Mouse (Mus musculus) megakaryocyte, embryonic 14.5 days (primary cell): ENCODE measurements around the gene Rspry1.

Experiments used
- FLI1 ChIP-seq: IDR thresholded peaks from 2 replicates; pipeline ENCODE4 v1.6.1; 2012; ENCODE audit warnings: low read length, inconsistent platforms, mixed read lengths
- GATA1 ChIP-seq: IDR thresholded peaks from 3 replicates; pipeline ENCODE4 v1.6.1; 2012; ENCODE audit warnings: mixed read lengths, low read length, inconsistent platforms, borderline replicate concordance

DNA sequence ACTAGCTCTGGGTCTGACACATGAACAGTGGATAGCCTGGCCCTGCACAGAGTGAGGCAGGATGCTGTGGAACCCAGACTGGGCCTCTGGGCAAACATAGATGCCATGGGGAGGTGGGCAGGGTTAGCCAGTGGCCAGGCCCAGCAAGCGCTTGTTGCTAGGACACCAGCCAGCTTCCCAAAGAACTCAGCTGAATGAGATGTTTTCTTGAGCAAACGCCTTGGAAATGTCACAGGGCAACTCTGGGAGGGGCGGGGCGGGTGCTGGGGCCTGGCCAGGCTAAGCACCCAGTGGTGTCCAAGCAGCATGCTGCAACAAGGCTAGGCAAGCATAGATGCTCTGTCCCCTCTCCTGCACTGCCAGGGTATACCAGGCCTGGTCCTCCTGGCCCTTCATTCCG, 40.5 kb upstream of the Rspry1 start:
- TF ChIP-seq FLI1 (no peak), GATA1 (no peak)
